Mouse (Mus musculus): Measurements from ENCODE around the gene Mturn.

DNA sequence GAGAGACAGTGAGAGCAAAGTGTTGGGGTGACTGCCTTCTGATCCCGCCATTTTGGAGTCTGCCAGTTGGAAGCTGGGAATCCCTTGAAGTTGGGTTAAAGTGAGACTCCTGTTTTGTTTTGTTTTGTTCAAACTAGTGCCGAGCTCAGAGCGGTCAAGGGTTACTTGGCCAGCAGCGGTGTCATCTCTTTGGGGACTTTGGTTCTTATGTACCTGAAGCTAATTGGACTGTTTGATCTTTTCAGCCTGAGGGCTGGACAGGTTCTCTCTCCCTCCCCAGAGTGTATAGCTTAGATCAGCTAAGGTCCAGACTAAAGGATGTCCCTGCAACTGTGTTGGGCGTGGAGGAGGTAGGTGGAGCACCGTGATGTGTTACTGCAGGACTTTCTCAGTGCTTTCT, 44.9 kb downstream of the Mturn start:
- TF ChIP-seq CTCF (IDR thresholded peaks at IDR 0.05; ENCODE audit: borderline replicate concordance, extremely low read depth, insufficient read depth, insufficient read length) (no peak), POLR2A (IDR thresholded peaks at IDR 0.05; ENCODE audit: borderline replicate concordance, extremely low read depth, insufficient read depth, insufficient read length, poor library complexity, severe bottlenecking) (no peak)
